Mouse (Mus musculus): ENCODE measurements around the gene Sptb. TPM values are rescaled to one million over a fixed set of nuclear protein-coding genes. Genes with fewer than 3 reads are reported as not detected.

The Sptb gene
- total RNA-seq, 2 experiments from 2014 or later, result 35.4 to 39.8 TPM

- no peak for DNase-seq
- intact Hi-C loops (cut with DNase I), result no loop called here
Observed at GRCm38 (mm10) chr12:76675364-76675763, 35.0 kb downstream of the Sptb start.

DNA sequence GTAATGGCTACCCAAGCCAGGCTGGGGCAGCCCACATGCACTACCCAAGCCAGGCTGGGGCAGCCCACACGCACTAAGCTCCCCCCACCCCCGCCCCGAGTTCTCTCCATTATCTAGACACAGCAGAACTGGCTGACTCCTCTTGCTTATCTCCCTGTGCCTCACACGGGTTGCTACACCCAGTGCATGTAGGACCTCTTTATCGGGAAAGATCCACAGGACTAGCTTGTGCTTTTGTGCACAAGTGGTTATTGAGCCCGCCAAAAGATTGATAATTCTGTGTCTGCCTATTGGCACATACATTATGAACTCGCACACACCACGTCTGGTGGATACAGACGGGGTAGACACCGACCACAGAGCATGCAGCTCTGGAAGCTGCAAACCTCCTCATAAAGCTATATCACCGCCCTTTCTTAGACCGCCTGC lies 36.5 kb downstream of the Sptb start:
- intact Hi-C loops (cut with DNase I), result no loop called here
- DNase-seq, result no peak

- intact Hi-C loops (cut with DNase I), result no loop called here
- no peak for DNase-seq
Observed at GRCm38 (mm10) chr12:76672008-76672407, 38.3 kb downstream of the Sptb start.

- no peak for DNase-seq
- intact Hi-C loops (cut with DNase I), result no loop called here
Observed at GRCm38 (mm10) chr12:76670533-76671086, 39.7 kb downstream of the Sptb start.

DNA sequence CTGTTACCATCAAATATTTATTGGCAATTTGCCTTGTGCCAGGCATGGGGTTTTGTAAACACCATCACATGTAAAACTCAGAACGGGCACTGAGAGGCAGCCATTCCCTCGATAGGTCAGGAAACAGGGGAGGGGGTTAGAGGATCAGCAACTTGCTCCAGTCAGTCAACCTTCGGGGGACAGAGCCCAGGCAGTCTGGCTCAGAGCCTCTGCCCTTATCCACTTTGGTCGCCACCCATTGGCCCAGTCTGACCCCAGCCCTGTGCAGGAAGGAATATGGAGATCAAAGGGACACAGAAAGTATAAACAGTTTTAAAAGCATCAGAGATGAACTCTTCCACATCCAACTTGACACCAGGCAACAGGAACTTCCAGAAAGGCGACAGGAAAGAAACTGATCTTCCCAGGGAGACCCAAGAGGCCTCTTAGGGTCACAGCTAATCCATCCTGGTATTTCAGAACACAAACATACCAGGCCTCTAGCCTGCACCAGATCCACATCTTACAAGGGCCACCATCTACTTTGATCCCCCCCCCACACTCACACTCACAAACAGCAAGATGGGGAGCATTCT lies 40.3 kb downstream of the Sptb start:
- intact Hi-C loops (cut with DNase I), result no loop called here
- DNase-seq, result no peak

DNA sequence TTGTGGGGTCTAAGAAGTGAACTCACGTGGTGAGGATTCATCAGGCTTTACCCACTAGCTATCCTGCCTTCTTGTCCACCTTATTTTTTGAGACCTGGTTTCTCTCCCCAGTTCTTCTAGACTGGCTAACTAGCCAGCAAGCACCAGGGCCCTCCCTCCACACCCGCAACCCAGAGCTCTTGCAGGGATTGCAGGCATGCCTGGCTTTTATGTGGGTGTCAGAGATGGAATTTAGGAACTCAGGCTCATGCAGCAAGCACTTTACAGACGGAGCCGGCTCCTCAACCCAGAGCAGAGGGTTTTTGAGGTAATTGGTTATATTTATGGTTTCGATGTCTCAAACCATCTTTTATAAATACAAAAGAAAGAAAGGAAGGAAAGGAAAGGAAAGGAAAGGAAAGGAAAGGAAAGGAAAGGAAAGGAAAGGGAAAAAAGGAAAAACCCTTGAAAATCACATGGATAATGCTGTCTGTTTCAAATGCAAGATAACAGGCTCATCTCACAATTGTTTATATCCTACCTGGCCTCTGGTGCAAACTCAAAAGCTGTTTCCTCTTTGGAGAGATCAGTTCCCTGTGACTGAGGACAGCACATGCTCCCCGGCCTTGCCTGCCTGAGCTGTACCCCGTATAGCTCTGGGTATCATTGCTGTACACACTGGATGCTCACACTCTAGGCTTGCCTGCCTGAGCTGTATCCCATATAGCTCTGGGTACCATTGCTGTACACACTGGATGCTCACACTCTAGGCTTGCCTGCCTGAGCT lies 41.5 kb downstream of the Sptb start:
- intact Hi-C loops (cut with DNase I), result no loop called here
- no peak for DNase-seq

GRCm38 (mm10) chr12:76651788-76652345 lies 58.5 kb downstream of the Sptb start:
- DNase-seq, result no peak
- intact Hi-C loops (cut with DNase I), result no loop called here

DNA sequence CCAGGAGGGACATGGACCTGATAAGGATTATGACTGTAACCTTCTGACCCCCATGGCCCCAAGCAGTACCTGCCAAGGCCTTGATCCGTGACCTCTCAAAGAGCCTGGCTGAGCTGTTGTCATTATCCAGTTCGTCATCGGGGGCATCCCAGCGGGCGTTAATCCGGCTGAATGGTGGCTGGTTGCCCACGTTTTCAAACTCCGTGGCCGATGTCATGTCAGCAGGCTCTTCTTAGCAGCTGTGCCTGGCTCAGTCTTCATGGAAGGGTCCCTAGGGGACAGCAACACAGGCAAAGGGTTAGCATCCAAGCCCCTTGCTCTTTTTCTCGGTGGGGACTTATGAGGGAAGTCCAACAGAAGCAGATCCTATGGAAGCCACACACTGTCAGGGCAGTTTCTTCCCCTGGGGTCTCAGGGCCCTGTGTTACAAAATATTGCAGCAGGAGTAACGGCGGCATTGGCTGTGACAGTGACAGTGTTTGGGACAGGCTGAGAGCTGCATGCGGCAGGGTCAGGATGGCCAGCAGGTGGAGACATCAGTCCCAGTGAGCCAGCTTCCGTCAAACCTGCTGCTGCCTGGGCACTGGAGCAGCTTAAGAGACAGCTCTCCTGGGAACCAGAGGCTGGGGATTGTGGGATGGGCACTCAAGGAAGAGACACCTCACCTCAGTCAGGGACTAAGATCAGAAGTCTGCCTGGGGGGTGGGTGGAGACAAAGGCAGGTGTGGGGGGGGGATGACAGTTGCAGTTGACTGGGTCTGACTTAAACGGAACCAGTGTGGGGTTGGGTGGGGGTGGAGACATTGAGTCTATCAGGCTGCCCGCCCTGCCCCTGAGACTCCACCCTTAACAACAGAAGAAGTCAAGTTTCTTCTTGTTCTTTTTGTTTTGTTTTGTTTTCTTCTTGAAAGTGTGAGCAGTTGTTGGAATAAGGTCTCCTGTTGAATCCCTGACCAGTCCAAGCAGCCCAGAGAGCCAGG lies 60.3 kb downstream of the Sptb start:
- intact Hi-C loops (cut with DNase I), result no loop called here
- peak; percentile 88 for DNase-seq

GRCm38 (mm10) chr12:76645222-76646110 lies 64.9 kb downstream of the Sptb start:
- intact Hi-C loops (cut with DNase I), result no loop called here
- no peak for DNase-seq

DNA sequence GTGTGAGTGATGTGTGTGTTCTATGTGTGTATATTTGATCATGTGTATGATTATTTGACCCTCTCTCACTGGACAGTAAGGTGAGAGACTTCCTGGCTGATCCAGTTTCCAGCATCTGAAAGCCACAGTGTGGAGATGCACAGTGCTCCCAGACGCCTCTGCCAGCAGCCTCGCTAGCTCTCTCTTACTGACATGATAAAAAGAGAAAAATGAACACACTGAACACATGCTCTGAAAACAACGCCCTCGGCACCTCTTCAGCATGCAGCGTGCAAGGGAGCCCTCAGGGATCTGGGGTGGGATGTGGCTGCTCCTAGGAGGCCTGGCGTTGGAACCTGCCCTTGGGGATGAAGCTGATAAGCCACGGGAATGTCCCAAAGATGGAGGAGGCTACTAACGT lies 66.7 kb downstream of the Sptb start:
- no peak for DNase-seq
- intact Hi-C loops (cut with DNase I), result no loop called here

GRCm38 (mm10) chr12:76642616-76643015 lies 67.7 kb downstream of the Sptb start:
- intact Hi-C loops (cut with DNase I), result no loop called here
- no peak for DNase-seq

DNA sequence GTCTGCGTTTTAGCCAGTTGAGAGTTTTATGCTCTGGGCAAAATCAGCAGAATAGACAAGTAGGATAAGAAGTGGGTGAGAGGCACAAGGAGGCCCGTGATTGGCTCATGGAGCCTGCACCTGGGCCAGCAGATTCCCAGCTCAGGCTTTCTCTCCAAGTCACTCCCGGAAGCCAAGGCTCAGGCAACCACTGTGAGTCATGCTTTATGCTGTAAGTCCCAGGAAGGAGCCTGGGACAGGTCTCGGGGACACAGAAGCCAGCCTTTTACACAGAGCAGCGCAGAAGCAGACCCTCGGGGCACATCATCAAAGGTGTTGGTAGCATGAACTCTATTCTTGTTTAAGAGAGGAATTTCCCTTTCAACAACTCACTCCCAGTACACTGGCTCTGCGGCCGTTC lies 69.7 kb downstream of the Sptb start:
- DNase-seq, result no peak
- intact Hi-C loops (cut with DNase I), result no loop called here

- intact Hi-C loops (cut with DNase I), result no loop called here
- DNase-seq, result peak; percentile 67
Observed at GRCm38 (mm10) chr12:76634899-76635693, 75.3 kb downstream of the Sptb start.

- intact Hi-C loops (cut with DNase I), result no loop called here
- DNase-seq, result no peak
Observed at GRCm38 (mm10) chr12:76623374-76623773, 87.0 kb downstream of the Sptb start.

DNA sequence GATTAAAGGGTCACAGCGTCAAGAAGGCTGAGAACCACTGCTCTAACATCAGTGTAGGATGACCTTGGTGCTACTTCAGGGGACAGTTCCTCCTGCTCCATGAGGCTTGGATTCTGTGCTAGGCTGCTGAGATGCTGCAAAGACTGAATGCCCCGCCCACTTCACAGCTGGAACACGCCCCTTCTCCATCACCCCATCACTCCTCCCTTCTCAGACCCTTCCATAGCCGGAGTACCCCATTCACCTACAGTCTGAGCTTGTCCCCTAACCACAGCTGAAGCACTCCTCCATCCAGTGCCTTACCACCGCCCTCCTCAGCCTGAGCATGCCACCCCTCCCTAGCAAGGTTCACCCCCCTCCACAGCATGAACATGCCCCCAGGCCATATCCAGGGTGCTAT lies 90.5 kb downstream of the Sptb start:
- DNase-seq, result no peak
- intact Hi-C loops (cut with DNase I), result no loop called here

DNA sequence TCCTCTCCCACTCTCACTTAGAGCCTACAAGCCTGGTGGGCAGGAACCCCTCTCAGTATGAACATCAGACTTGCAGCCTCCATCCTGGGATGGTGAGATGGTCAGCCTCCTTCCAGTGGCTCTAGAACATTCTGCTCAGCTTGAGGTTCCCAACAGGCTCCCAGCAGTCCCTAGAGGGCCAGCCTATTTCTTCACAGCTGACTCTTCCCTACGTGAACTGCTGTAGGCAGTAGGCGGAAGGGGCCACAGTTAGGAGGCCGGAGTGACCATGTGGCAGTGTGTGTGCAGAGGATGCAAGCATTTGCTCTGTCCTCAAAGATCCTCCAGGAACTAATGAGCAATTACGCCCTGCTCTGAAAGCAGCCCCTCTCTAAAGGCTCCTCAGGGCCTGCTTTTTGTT lies 92.2 kb downstream of the Sptb start:
- DNase-seq, result no peak
- intact Hi-C loops (cut with DNase I), result no loop called here

DNA sequence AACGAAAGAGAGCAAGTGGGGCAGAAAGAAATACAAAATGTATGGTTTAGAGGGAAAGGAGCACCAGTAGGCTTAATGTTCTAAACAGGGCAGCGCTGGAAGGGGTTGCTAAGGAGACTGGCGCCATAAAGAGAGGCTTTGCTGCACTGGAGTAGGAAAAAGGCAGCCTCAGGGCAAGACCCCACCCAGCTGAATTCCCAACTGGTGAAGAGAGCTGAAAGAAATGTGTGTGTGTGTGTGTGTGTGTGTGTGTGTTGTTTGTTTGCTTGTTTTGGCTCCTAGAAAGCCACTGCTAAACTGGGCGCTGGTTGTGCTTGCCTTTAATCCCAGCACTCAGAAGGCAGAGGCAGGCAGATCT lies 94.8 kb downstream of the Sptb start:
- intact Hi-C loops (cut with DNase I), result no loop called here

DNA sequence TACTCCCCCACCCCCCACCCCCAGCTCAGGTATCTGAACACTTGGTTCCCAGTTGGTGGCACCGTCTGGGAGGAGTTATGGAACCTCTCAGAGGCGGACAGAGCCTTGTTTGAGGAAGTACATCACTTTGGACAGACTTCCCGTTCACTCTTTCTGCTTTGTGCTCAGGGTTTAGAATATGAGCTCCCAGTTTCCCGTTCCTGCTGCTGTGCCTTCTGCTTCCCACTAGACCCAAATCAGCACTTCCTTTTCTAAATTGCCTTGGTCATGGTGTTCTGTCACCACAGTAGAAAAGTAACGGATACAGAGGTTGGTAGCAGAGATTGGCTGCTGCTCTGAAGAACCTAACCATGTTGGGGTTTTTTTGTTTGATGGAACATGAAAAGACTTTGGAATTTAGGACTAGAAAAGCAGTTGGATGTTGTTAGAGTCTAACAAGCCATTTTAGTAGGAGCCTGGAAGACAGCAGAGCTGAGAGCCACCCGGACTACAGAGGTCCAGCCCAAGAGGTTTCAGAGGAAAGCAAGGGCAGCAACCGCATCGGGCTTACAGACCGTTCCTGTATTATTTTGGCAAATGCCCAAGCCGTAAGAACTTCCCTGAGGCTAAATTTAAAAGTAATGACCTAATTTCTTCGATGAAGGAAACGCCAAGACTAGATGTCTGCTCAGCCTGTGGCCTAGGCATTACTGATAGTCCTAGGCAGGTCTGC lies 95.3 kb downstream of the Sptb start:
- DNase-seq, result no peak
- intact Hi-C loops (cut with DNase I), result no loop called here

More for the DNA sequence above, 94.8 kb downstream of the Sptb start:
- DNase-seq, result no peak
